8 mouse cellular contexts compared by ENCODE assay signal in genomic region chr11:107509631-107510338, GRCm38 (mm10). TPM values are rescaled to one million over a fixed set of nuclear protein-coding genes. Genes with fewer than 3 reads are reported as not detected.
DNase-seq lines count a peak whose midpoint lies in the region; ATAC-seq lines count a peak whose summit lies in the region.
"Had no signal": no experiment of that assay in that cellular context is flagged by ENCODE, and none has a peak within 500 bp of the region (broad histone marks: within the 10 kb centered on the region; RNA-seq: fewer than 3 reads in every experiment).

No protein-coding gene starts in this region.

- no peak overlapping the region for H3K4me3 ChIP-seq in lung, embryonic 15.5 days
- H3K4me3 ChIP-seq in embryonic facial prominence, embryonic 15.5 days (replicated peaks): no peak overlapping the region
- no peak overlapping the region for H3K4me3 ChIP-seq in midbrain, embryonic 16.5 days (ENCODE audit: low read depth, low read length)
- H3K4me3 ChIP-seq: erythroblast, embryonic 14.5 days had no signal

- no peak overlapping the region for H3K27ac ChIP-seq in lung, embryonic 15.5 days
- no peak overlapping the region for H3K27ac ChIP-seq in embryonic facial prominence, embryonic 15.5 days (replicated peaks)
- H3K27ac ChIP-seq in midbrain, embryonic 16.5 days (ENCODE audit: low read length): no peak overlapping the region

- no peaks in the 10 kb centered on the region for H3K9me3 ChIP-seq in lung, embryonic 15.5 days
- H3K9me3 ChIP-seq in embryonic facial prominence, embryonic 15.5 days (replicated peaks): no peaks in the 10 kb centered on the region
- no peaks in the 10 kb centered on the region for H3K9me3 ChIP-seq in midbrain, embryonic 16.5 days (replicated peaks; ENCODE audit: control insufficient read depth, low read length, poor library complexity, severe bottlenecking)

- peak overlapping the region; percentile 40; the same call in 1 of the 2 replicates for H3K4me2 ChIP-seq in lung, embryonic 15.5 days
- H3K4me2 ChIP-seq in embryonic facial prominence, embryonic 15.5 days (replicated peaks): peak overlapping the region; percentile 35; the same call in 1 of the 2 replicates
- H3K4me2 ChIP-seq in midbrain, embryonic 16.5 days (ENCODE audit: low read length): peak overlapping the region; percentile 32; the same call in 1 of the 2 replicates

- H3K27me3 ChIP-seq in lung, embryonic 15.5 days: no peaks in the 10 kb centered on the region
- H3K27me3 ChIP-seq in embryonic facial prominence, embryonic 15.5 days: 0 out of 2 replicates have a peak, but pooled peaks cover 4% of the 10 kb centered on the region
- H3K27me3 ChIP-seq in midbrain, embryonic 16.5 days (ENCODE audit: control insufficient read depth, insufficient read depth, low read depth, low read length): no peaks in the 10 kb centered on the region

- ATAC-seq in lung, embryonic 15.5 days (ENCODE audit: borderline replicate concordance, extremely low read depth, low FRiP score, low TSS enrichment): peak; percentile 39; the same call in 1 of the 2 replicates
- peak; percentile 35; the same call in 1 of the 2 replicates for ATAC-seq in embryonic facial prominence, embryonic 15.5 days (ENCODE audit: insufficient number of reproducible peaks, low FRiP score, low TSS enrichment, low read depth)
- ATAC-seq in midbrain, embryonic 16.5 days: 0 out of 2 replicates have a peak, but pooled peaks have one; percentile 27

- no peak overlapping the region for H3K9ac ChIP-seq in lung, embryonic 15.5 days
- no peak overlapping the region for H3K9ac ChIP-seq in embryonic facial prominence, embryonic 15.5 days
- no peak overlapping the region for H3K9ac ChIP-seq in midbrain, embryonic 16.5 days (ENCODE audit: low read depth, low read length)

- peaks cover 20% of the 10 kb centered on the region for H3K4me1 ChIP-seq in lung, embryonic 15.5 days
- peaks cover 25% of the 10 kb centered on the region for H3K4me1 ChIP-seq in embryonic facial prominence, embryonic 15.5 days
- H3K4me1 ChIP-seq in midbrain, embryonic 16.5 days (ENCODE audit: control insufficient read depth, insufficient read depth, low read length): peaks cover 9% of the 10 kb centered on the region

- WGBS in lung, embryonic 15.5 days: 18% methylated on average over 11 of the region's 11 CpGs
- 14% methylated on average over 11 of the region's 11 CpGs for WGBS in embryonic facial prominence, embryonic 15.5 days
- 13% methylated on average over 11 of the region's 11 CpGs for WGBS in midbrain, embryonic 16.5 days

- no peaks in the 10 kb centered on the region for H3K36me3 ChIP-seq in lung, embryonic 15.5 days
- H3K36me3 ChIP-seq in embryonic facial prominence, embryonic 15.5 days: no peaks in the 10 kb centered on the region
- H3K36me3 ChIP-seq in midbrain, embryonic 16.5 days (ENCODE audit: control insufficient read depth, insufficient read depth, low read length): no peaks in the 10 kb centered on the region

- DNase-seq in lung, adult 18-20 months: no peak
- DNase-seq in kidney, postnatal 10 days: peak; percentile 27
- DNase-seq in urinary bladder, postnatal 14 days (ENCODE audit: low spot score): no peak
- DNase-seq in natural killer cell, adult 2 months (ENCODE audit: low spot score in 2 of 2): no peak

RNA-seq across cellular contexts. Expression of gene Psmd12, which starts 30.5 kb away (rescaled TPM):
- 166 and 178 TPM in 2 replicates for polyA plus RNA-seq in lung, embryonic 15.5 days (2015; fragmentation: Nextera tagmentation; extraction: Ambion mirVana)
- polyA plus RNA-seq in embryonic facial prominence, embryonic 15.5 days (2015; fragmentation: Nextera tagmentation; extraction: Ambion mirVana): 153 and 161 TPM in 2 replicates
- 155 and 156 TPM in 2 replicates for polyA plus RNA-seq in midbrain, embryonic 16.5 days (2015; fragmentation: Nextera tagmentation; extraction: Ambion mirVana)

RNA-seq across cellular contexts. Expression of gene Helz, which starts 37.9 kb away (rescaled TPM):
- polyA plus RNA-seq in lung, embryonic 15.5 days (2015; fragmentation: Nextera tagmentation; extraction: Ambion mirVana): 17.1 and 20.2 TPM in 2 replicates
- polyA plus RNA-seq in embryonic facial prominence, embryonic 15.5 days (2015; fragmentation: Nextera tagmentation; extraction: Ambion mirVana): 19.5 and 19.9 TPM in 2 replicates
- polyA plus RNA-seq in midbrain, embryonic 16.5 days (2015; fragmentation: Nextera tagmentation; extraction: Ambion mirVana): 16.6 and 18.3 TPM in 2 replicates

RNA-seq across cellular contexts. Expression of gene Pitpnc1, which starts 39.3 kb away (rescaled TPM):
- 15.9 and 16.7 TPM in 2 replicates for polyA plus RNA-seq in lung, embryonic 15.5 days (2015; fragmentation: Nextera tagmentation; extraction: Ambion mirVana)
- 20.6 and 22.0 TPM in 2 replicates for polyA plus RNA-seq in embryonic facial prominence, embryonic 15.5 days (2015; fragmentation: Nextera tagmentation; extraction: Ambion mirVana)
- polyA plus RNA-seq in midbrain, embryonic 16.5 days (2015; fragmentation: Nextera tagmentation; extraction: Ambion mirVana): 44.8 and 48.0 TPM in 2 replicates
